Mouse (Mus musculus): ENCODE data around the gene Gm48551.
A peak's percentile ranks its signal among the peaks of the same experiment; 100 is the strongest.

Gm48551 gene

DNA sequence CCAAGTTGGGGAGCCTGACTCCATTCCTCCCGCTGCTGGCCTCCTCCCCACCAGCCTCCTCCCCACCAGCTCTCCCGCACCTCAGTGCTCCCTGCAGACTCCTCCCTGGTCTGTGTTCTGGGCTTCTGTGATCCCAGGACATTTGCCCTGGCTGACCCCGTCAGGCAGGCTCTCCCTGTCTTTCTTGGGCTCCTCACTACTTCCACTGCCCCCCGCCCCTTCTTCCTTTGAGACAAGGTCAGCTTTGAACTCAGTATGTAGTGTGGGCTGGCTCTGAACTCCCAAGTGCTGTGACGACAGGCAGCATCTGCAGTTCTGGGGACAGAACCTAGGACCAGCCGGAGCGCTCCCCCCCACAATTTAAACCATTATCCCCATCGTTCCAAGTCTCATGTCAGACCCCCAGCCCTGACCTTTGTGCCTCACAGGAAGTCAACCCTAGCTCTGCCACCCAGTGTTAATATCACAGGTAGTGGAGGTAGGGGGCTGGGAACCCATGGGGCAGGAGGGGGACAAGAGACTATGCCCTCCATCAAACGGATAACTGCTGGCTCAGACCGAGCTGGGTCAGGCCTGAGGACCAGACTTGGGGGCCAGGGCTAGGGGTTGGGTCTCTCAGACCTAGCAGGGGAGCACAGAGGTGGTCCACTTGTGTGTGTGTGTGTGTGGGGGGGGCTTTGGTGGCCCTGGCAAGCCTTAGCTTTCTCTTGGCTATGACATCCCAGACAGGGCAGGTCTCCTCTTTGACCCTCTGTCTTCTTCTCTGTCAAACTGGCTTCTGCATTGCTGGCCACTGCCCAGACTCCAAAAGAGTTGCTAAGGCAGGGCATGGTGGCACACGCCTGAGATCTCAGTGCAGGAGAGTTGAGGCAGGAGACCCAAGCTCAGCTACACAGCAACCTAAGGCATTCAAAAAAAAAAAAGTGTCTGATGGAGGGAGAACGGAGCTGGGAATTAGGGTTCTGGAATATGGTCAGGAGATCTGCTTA, 33.3 kb downstream of the Gm48551 start:
- no peak for DNase-seq (ENCODE audit: low spot score in 2 of 2)

DNA sequence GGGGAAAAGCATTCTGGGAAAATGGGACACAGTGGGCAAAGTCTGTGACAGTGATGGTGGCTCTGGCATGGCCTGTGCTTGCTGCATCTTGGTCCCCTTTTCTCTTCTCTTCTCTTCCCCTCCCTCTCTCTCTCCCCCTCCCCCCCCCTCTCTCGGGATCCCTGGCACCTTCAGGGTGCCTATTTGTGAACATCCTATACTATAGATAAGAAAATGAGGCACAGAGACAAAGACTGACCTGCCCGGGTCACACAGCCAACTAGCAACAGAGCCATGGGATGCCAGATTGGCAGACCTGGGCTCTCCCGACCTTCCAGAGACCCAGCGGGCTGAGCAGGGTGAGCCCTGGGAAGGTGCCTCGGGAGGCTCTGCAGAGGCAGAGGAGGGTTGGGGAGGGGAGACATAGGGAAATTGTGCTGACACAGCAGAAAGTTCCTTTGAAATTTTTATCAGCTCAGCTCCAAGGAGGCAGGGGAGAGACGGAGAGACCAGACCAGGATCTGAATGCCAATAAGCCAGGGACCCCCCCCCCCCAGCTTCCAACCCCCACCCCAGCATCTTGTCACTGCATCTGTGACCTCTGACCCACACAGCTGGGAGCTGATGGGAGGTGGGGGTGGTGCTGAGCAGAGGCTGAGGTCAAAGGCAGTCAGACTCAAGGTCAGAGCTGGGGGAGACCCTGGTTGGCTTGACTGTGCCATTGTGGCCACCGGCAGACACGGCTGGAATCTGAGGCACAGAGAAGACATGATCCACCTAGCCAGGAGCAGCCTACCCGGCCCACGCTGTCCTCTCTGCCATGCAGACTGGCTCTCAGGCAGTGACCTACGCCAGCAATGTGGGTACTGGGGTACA, 34.2 kb downstream of the Gm48551 start:
- DNase-seq (ENCODE audit: low spot score in 2 of 2), result no peak

DNA sequence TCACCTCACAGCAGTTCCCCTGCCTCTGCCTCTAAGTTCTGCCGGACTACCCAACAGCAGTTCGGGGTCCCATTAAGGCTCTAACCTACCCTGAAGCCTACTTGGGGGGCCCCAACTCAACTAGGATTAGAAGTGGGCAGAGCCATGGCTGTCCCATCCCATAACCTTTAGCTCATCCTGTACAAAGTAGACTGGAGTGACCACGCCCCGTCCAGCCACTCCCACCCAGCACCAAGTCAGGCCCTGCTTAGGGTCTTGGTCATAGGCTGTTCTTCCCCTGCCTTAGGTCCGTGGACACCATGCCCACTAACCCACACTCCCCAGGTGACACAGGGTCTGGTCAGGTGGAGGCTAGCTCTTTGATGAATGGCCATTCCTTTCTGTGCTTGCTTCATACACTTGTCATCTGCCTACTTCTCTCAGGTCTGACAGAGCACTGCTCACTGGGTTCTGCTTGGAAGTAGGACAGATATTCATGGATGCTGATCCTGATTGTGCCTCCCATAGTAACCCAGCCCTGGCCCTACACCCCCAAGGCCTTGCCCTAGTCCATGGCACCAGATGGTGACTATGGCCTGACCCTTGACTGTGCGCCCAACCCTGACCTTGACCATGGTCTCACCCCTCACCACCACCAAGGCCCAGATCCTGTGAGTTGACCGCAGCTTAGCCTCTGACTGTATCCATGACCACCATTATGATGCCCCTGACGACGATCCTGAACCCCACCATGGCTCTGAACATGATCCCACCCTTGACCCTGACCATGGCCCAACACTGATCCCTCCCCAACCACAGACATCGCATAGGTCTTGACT, 35.1 kb downstream of the Gm48551 start:
- DNase-seq (ENCODE audit: low spot score in 2 of 2), result no peak

DNA sequence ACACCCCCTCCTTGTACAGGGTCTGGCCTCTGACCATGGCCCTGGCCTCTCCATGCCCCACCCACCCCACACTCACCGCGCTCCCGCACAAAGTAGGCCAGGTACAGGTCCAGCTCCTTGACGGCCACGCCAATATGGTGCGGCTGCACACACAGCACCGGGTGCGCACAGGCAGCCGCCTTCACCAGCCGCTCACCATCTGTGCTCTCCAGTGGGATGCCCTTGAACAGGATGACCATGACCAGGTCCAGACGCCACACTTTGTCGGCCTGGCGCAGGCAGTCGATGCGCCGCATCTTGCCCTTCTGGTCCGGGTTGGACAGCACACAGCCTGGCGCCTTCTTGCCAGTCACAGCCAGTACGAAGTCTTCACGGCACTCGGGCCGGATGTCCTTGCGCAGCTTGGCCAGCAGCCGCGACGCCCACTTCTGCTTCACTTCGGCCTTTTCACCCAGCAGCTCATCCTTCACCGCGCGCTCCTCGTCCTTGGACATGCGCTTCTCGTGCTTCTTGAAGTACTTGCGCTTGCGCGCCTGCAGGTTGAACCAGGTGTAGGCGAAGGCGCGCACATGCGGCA, 36.0 kb downstream of the Gm48551 start:
- no peak for DNase-seq (ENCODE audit: low spot score in 2 of 2)

DNA sequence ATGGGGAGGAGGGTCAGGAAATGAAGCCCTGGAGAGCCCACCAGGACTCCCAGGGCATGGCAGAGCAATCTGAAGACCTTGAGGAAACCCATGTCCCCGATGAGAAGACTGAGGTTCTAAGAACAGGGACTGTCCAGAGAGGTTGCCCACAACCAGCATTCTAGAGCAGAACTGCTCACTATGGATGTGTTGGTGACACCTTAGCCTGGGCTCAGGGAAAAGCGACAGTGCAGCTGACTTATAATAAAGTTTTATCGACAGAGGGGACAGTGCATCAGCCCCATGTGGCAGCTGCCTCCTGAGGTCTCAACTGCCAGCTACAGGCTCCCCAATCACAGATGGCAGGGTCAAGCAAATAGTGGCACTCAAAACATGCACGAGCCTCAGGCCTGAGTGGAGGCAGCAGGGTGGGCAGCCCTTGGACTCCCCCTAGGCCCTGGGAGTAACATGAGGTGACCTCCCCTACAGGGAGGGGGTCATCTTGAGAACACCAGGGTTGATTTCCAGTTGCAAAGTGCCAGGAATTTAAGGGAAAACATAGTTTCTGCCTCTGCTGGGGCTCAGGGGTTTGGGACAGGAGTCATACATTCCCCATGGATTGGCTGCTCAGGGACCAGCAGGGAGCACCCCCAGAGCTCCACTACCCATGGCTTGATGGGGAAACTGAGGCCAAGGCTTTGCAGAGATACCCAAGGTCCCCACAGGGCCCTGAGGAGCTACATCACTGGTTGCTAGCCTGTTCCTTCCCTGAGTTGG, 37.0 kb downstream of the Gm48551 start:
- DNase-seq (ENCODE audit: low spot score in 2 of 2), result no peak

DNA sequence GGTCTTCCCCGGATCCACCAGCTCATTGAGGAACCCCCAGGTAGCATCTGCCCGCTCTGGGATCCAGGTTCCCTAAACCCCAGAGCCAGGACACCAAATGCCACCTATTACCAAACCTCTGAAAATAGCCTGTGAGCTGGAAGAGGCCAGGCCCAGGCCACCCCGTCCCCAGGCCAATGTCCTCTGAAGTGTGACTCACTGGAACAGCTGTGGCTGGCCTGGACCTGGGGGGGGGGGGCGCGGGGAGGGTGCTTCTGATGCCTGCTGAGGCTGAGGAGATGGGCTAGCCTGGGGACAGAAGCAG, 37.5 kb downstream of the Gm48551 start:
- no peak for DNase-seq (ENCODE audit: low spot score in 2 of 2)

DNA sequence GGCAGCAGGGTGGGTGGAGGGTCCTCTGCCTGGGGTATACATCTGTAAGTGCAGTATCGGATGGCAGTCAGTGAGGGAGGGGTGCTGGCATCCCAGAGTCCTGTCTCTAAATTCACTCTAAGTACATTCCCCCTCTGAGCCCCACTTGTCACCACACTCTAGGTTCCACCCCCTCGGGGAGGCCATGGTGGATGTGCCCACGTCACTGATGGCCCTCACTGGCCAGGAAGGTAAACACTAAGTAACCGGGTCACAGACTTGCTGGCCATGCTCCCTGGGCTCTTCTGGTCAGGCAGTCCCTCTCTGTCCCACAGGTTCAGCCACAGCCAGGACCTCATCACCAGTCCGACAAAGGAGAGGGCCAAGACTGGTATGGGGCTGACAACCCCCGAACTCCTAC, 37.9 kb downstream of the Gm48551 start:
- DNase-seq (ENCODE audit: low spot score in 2 of 2), result no peak

DNA sequence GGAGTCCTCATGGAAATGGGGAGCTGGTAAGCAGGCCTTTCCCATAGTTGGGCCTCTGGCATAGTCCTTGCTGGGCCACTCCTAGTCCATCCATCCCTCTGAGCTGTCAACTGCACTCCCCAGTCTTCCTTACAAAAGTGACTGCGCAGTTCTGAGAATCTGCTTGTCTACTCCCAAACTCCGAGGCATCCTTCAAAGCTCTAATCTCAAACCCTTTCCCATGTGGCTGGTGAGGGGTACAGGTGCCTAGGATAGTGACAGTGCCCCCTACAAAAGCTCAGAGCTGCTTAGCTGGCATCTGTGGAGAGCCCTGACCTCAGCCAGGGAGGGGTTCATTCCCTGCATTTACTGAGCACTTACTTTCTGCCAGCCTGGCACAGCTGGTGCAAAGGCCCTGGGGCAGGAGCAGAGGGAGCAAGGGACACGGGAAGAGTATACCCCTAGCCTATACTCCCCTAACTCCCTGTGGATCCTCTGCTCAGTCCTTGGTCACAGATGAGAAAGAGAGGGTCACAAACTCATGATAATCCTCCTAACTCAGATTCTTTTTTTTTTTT, 38.5 kb downstream of the Gm48551 start:
- no peak for DNase-seq (ENCODE audit: low spot score in 2 of 2)

DNA sequence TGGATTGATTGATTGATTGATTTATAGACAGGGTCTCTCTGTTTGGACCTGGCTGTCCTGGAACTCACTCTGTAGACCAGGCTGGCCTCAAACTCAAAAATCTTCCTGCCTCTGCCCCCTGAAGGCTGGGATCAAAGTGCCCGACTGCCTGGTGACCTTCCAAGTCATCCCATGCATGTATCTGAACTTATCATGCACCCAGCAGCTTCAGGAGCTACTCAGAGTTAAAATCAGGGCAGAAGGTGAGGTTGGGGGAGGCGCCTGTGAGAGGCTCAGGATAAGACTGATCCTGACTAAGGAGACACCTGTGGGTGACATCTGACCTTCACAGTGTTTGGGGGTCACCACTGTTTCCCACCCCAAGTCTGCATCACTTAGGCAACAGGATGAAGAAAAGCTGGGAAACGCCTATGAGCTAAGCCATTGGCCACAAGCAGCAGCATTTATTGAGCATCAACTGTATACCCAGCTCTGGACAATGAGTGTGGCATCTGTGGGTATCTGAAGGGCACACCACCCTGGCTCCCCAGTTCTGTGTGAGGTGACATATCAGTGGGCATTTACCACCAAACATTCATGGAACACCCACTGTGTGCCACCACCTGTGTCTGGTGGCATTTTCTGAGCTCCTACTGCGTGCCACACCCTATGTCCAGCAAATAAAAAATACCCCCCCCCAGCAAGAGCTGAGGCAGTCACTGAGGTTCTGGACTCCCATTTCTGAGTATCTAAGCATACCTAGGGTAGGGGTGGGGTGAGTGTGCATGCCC, 39.4 kb downstream of the Gm48551 start:
- no peak for DNase-seq (ENCODE audit: low spot score in 2 of 2)

DNA sequence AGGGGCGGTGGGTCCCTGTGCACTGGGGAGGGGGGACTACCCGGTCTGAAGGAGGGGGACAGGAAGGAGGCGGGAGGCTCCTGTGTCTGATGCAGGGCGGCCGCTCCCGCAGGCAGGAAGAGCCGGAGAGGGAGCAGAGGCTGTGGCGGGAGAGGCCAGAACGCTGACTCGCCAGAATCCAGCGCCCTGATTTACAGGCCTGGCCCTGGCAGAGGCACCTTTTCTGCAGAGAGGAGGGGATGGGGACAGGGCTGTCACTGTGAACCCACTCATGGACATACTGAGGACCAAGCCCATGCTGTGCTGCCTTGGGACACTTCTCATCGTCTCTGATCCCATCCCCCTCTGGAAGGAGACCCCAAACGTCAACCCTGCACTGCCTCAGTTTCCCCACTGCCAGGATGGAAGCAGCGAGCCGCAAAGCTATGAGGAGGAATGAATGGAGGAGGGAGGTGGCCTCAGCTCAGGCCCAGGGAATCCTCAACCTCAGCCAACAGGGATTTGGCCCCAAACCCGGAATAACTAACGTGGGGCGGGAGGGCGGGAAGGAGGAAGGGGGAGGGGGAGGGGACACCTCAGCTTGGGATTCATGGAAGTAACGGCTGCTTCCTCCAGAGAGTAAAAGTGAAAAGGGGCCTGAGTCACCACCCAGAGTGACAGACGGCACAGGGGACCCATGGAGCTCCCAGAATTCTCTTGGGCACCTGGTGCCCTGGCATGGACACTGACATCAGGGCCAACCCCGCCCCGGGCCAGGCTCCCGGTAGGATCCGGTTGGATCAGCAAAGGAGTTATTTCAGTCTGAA, 40.2 kb downstream of the Gm48551 start:
- DNase-seq (ENCODE audit: low spot score in 2 of 2), result no peak

DNA sequence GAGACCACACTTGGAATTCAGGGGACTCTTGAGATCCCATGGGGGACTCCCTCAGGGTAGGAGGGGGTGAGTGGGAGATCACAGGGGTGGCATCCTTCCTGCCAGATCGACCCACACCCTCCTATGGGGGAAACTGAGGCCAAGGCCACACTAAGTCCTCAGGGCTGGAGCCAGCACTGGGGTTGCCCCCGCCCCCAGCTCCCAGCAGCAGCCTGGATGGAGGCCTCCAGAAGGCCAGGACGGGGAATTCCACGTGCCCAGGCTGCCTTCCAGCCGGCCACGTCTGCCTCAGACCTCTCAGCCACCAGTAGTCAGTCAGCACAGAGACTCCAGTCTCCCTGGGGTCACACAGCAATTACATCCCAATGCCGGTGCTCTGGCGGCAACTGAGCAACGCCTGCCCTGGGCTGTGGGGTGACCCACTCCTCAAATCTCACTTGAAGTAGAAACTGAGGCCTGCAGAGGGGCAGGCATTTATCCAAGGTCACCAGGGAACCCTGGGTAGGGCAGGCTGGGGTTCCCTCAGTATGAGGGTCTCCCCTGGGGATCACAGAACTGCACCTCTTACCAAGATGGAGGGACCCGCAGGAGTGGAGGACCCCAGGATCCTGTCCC, 41.1 kb downstream of the Gm48551 start:
- DNase-seq (ENCODE audit: low spot score in 2 of 2), result no peak

DNA sequence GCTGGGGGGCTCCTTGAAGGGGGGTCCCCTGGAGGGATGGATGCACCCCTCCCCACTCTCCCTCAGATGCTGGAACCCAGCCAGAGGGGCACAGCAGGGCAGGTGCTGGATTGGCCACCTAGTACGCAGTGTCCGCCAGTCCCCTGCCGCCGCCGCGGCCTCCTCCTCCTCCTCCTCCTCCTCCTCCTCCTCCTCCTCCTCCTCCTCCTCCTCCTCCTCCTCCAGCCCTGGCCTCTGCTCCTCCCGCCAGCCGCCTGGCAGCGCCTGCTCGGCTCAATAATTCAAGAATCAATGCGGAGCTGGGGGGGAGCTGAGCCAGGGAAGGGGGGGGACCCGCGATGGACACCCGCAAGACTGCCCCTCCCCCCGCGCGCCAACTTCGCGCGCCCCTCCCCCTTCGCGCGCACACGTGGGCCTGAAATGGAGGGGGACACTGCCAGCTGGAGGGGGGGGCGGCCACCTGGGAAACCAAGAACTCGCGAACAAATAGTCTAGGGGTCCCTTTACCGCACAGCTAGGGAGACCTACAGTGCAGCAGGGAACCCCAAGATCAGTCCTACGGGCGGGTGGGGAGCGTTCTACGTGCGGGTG, 41.9 kb downstream of the Gm48551 start:
- DNase-seq (ENCODE audit: low spot score in 2 of 2), result no peak

DNA sequence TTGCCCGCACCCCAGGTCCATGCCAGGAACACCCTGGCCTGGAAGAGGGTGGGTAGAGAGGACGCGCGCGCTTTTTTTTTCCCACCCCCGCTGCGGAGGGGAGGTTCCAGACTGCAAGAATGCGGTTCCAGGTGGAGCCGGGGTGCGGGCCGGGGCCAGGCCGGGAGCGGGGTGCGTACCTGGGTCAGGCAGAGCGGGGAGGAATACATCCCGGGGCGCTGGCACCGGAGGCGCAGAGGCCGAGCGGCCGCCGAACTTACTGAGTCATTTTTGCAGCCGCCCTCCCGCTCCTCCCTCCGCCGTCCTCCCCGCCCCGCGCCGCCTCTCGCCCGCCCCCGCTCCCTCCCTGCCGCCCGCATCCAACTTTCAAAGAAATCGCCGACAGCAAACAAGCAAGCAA, 42.6 kb downstream of the Gm48551 start:
- DNase-seq (ENCODE audit: low spot score in 2 of 2), result peak in 1 of 2 experiments; percentile 65

DNA sequence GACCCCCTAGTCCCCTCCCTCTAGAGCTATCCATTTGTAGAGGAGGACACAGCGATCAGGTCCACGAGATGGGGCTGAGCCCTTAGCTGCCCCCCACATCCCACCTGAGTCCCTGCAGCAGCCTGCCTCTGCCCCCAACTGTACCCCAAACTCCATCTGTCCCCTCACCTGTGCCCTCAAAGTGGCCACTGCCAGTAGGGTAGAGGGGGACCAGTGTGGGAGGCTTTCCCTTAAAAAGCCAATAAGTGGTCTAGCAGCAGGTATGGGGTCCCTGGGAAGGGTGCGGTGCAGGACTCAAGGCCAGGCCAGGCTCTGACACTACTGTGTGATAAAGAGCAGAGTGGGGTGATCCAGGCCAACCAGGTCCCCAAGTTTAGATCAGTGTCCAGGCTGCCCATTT, 43.1 kb downstream of the Gm48551 start:
- no peak for DNase-seq (ENCODE audit: low spot score in 2 of 2)

DNA sequence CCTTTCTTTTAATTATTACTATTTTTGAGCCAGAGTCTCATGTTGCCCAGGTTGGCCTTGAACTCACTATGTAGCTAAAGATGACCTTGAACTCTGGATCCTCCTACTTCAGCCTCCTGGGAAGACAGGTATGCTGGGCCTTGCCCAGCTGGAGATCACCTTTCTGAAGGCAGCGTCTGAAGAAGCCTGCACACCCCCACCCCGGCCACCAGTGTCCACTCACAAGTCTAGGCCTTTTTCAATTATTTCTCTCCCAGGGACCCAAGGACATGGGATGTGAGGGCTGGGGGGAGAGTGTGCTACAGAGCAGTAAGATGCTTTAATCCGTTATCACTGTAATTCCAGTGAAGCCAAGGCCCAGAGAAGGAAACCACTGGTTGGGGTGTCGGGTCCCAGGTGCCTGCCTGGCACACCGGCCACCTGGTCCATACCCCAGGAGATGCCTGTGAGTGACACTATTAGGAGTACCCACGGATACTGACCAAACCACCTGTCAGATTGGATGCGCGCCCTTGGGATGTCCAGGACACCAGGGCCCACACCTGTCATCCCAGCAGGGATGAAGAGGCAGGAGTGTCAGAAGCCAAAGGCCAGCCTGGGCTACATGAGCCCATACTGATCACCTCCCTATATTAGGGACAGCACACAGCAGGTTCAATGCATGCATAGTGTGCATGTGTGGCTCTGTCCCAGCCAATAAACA, 43.7 kb downstream of the Gm48551 start:
- DNase-seq (ENCODE audit: low spot score in 2 of 2), result no peak

DNA sequence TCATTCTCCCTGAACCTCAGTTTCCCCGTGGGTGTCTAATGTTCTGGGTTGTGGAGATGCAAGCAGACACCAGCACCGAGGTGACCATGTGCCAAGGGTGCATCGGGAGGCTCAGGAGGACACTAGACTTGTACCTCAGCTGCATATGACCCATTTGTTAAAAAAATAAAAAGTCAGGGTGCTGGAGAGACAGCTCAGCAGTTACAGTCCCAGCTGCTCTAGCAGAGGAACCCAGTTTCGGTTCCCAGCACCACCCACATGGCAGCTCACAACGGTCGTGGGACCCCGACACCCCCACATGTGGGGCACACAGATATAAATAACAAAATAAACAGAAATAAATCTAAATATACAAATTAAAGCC, 44.2 kb downstream of the Gm48551 start:
- no peak for DNase-seq (ENCODE audit: low spot score in 2 of 2)

DNA sequence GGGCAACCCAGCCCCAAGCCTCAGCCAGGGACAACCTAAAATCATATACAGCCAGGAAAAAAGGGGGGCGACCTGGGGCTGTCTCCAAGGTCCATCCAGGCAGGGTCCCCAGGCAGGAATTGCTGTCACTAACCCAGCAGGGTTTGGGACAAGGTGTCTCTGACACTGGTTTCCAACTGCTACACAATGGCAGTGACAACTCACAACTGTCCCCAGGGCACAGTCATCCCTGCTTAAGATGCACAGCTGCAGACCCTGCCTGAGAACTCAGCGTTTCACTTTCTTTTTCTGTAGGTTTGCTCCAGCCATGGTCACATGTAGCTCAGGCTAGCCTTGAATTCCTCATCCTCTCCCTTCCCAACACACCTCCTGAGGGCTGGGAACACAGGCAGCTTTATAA, 44.8 kb downstream of the Gm48551 start:
- no peak for DNase-seq (ENCODE audit: low spot score in 2 of 2)
